Mouse (Mus musculus) midbrain, embryonic 11.5 days (tissue): Measurements from ENCODE around the gene Sf3a2. TPM values are rescaled to one million over a fixed set of nuclear protein-coding genes. Genes with fewer than 3 reads are reported as not detected.

Experiments
- ATAC-seq: fragments of 200-750 bp; cut with Nextera tagmentation; 2 replicates; pipeline ENCODE4 v1.8.0; 2017; ENCODE audit warnings: moderate TSS enrichment, moderate library complexity; ENCODE audit not compliant: low FRiP score
- DNase-seq: peaks from one replicate; pipeline ENCODE4 v3.0.0; 2015; ENCODE audit warnings: low spot score; ENCODE audit errors: missing footprints
- H3K27ac ChIP-seq: fragments of 300-500 bp; sonication (generic); 2 replicates; pipeline ENCODE4 v1.5.1; 2014; ENCODE audit warnings: low read depth, low read length
- H3K27me3 ChIP-seq: fragments of 300-500 bp; sonication (generic); 2 replicates; pipeline ENCODE4 v1.6.1; 2014; ENCODE audit warnings: mild to moderate bottlenecking, low read length, moderate library complexity, mixed read lengths; ENCODE audit not compliant: control insufficient read depth, insufficient read depth
- H3K36me3 ChIP-seq: fragments of 300-500 bp; sonication (generic); 2 replicates; pipeline ENCODE4 v1.6.1; 2014; ENCODE audit warnings: mild to moderate bottlenecking, low read length, moderate library complexity, mixed read lengths; ENCODE audit not compliant: control insufficient read depth, insufficient read depth
- H3K4me1 ChIP-seq: fragments of 300-500 bp; sonication (generic); 2 replicates; pipeline ENCODE4 v1.6.1; 2014; ENCODE audit warnings: low read length; ENCODE audit not compliant: control insufficient read depth, insufficient read depth
- H3K4me2 ChIP-seq: fragments of 300-500 bp; sonication (generic); 2 replicates; pipeline ENCODE4 v1.6.1; 2014; ENCODE audit warnings: mild to moderate bottlenecking, moderate library complexity
- H3K4me3 ChIP-seq: fragments of 300-500 bp; sonication (generic); 2 replicates; pipeline ENCODE4 v1.5.1; 2014; ENCODE audit warnings: low read depth, low read length
- H3K9ac ChIP-seq: fragments of 300-500 bp; sonication (generic); 2 replicates; pipeline ENCODE4 v1.6.1; 2014; ENCODE audit warnings: low read length
- H3K9me3 ChIP-seq: fragments of 300-500 bp; sonication (generic); 2 replicates; pipeline ENCODE4 v1.6.1; 2016; ENCODE audit warnings: low read length; ENCODE audit not compliant: control insufficient read depth
- WGBS: fragments of 180-500 bp; shearing (Covaris S2); extraction: QIAGEN DNeasy Blood & Tissue Kit; methylation state at CpG from one replicate; pipeline ENCODE4 v1.1.7; 2014; 5-methylcytosine and 5-hydroxymethylcytosine counted together
- microRNA counts: library from miRNA; unstranded; fragments of <30 nt; microRNA quantifications from one replicate; lab custom pipeline; 2015
- microRNA-seq: library from miRNA; unstranded; fragments of <30 nt; microRNA quantifications from one replicate; pipeline ENCODE4, GENCODE M21; 2017
- polyA plus RNA-seq: library from polyadenylated mRNA; unstranded; fragments of >200 nt; fragmentation: Nextera tagmentation; extraction: Ambion mirVana; gene quantifications from 2 replicates; pipeline ENCODE4 v1.2.1, GENCODE M21; 2014

The Sf3a2 gene
- polyA plus RNA-seq, 1 experiment from 2014 or later = 104 TPM

GRCm38 (mm10) chr10:80845055-80845693 lies 47.2 kb downstream of the Sf3a2 start:
- peak; percentile 75 for DNase-seq
- WGBS = 63% methylated on average over 8 of the region's 8 CpGs
- H3K9ac ChIP-seq = no peak overlapping the region

GRCm38 (mm10) chr10:80845732-80846131 lies 47.7 kb downstream of the Sf3a2 start:
- DNase-seq = peak; percentile 75
- 82% methylated on average over 12 of the region's 12 CpGs for WGBS
- Histone ChIP-seq H3K4me3 (no peak overlapping the region), H3K9me3 (no peaks in the 10 kb centered on the region), H3K4me2 (no peak overlapping the region), H3K9ac (no peak overlapping the region), H3K27ac (no peak overlapping the region), H3K4me1 (peaks cover 8% of the 10 kb centered on the region), H3K27me3 (peaks cover 33% of the 10 kb centered on the region), H3K36me3 (no peaks in the 10 kb centered on the region)
- ATAC-seq = no peak

More at GRCm38 (mm10) chr10:80845055-80845693, 47.2 kb downstream of the Sf3a2 start:
- Histone ChIP-seq H3K36me3 (no peaks in the 10 kb centered on the region), H3K27ac (no peak overlapping the region), H3K4me3 (no peak overlapping the region), H3K27me3 (peaks cover 33% of the 10 kb centered on the region), H3K4me1 (peaks cover 8% of the 10 kb centered on the region), H3K9me3 (no peaks in the 10 kb centered on the region), H3K4me2 (no peak overlapping the region)
- no peak for ATAC-seq

GRCm38 (mm10) chr10:80848571-80848970 lies 50.6 kb downstream of the Sf3a2 start:
- Histone ChIP-seq H3K27me3 (peaks cover 20% of the 10 kb centered on the region), H3K4me2 (no peak overlapping the region), H3K9ac (no peak overlapping the region), H3K36me3 (peaks cover 7% of the 10 kb centered on the region), H3K4me1 (peaks cover 5% of the 10 kb centered on the region), H3K9me3 (no peaks in the 10 kb centered on the region), H3K27ac (no peak overlapping the region), H3K4me3 (no peak overlapping the region)
- DNase-seq (no peak), ATAC-seq (no peak; the same call in 1 of the 2 replicates)
- WGBS = 12% methylated on average over 10 of the region's 10 CpGs

MicroRNAs encoded within 50 kb of the gene (microRNA counts, 519-probe panel; counts per million panel counts)
- not detected for microRNA mmu-miR-1982 (lab: Ali Mortazavi, UCI)

Small RNA genes within 50 kb of the gene (microRNA-seq; reads per million reads assigned to microRNA genes)
- 4.9 reads per million, percentile 23 among the genes with 10 or more reads in this experiment for gene Mir1982

Other genes starting within 250 kb of the Sf3a2 start
- gene Rexo1, start 236.6 kb upstream of the Sf3a2 start, polyA plus RNA-seq = 21.6 and 23.5 TPM in 2 replicates
- gene Klf16, start 220.9 kb upstream of the Sf3a2 start, polyA plus RNA-seq = 3.1 and 3.2 TPM in 2 replicates
- 90.8 and 109 TPM in 2 replicates for gene Abhd17a, start 207.9 kb upstream of the Sf3a2 start, polyA plus RNA-seq
- gene Scamp4, start 195.3 kb upstream of the Sf3a2 start, polyA plus RNA-seq = 60.2 and 62.3 TPM in 2 replicates
- gene Adat3, start 195.3 kb upstream of the Sf3a2 start, polyA plus RNA-seq = 5.4 and 6.9 TPM in 2 replicates
- 1.9 and 2.2 TPM in 2 replicates for gene Gm49322, start 192.2 kb upstream of the Sf3a2 start, polyA plus RNA-seq
- 73.6 and 86.9 TPM in 2 replicates for gene Csnk1g2, start 175.4 kb upstream of the Sf3a2 start, polyA plus RNA-seq
- gene Btbd2, start 141.1 kb upstream of the Sf3a2 start, polyA plus RNA-seq = 43.8 and 51.7 TPM in 2 replicates
- gene Mknk2, start 120.1 kb upstream of the Sf3a2 start, polyA plus RNA-seq = 42.0 and 49.4 TPM in 2 replicates
- gene Mob3a, start 96.2 kb upstream of the Sf3a2 start, polyA plus RNA-seq = 50.2 and 52.7 TPM in 2 replicates
- gene Izumo4, start 96.0 kb upstream of the Sf3a2 start, polyA plus RNA-seq = 6.7 and 6.9 TPM in 2 replicates
- 63.2 and 68.4 TPM in 2 replicates for gene Ap3d1, start 55.9 kb upstream of the Sf3a2 start, polyA plus RNA-seq
- 15.4 and 18.8 TPM in 2 replicates for gene Dot1l, start 43.0 kb upstream of the Sf3a2 start, polyA plus RNA-seq
- 138 and 151 TPM in 2 replicates for gene Plekhj1, start 428 bp downstream of the Sf3a2 start, polyA plus RNA-seq
- gene Amh, start 7.0 kb downstream of the Sf3a2 start, polyA plus RNA-seq = not detected in 2 replicates
- 0.38 and 0.80 TPM in 2 replicates for gene Jsrp1, start 15.3 kb downstream of the Sf3a2 start, polyA plus RNA-seq
- 1,723 and 1,824 TPM in 2 replicates for gene Oaz1, start 28.5 kb downstream of the Sf3a2 start, polyA plus RNA-seq
- gene Lingo3, start 45.8 kb downstream of the Sf3a2 start, polyA plus RNA-seq = 0.23 and 0.55 TPM in 2 replicates
- 248 and 290 TPM in 2 replicates for gene Lsm7, start 57.0 kb downstream of the Sf3a2 start, polyA plus RNA-seq
- gene Sppl2b, start 57.1 kb downstream of the Sf3a2 start, polyA plus RNA-seq = 19.7 and 24.0 TPM in 2 replicates
- not detected in 2 replicates for gene Tmprss9, start 73.7 kb downstream of the Sf3a2 start, polyA plus RNA-seq
- gene Timm13, start 102.8 kb downstream of the Sf3a2 start, polyA plus RNA-seq = 321 and 347 TPM in 2 replicates
- gene Lmnb2, start 120.0 kb downstream of the Sf3a2 start, polyA plus RNA-seq = 19.4 and 19.7 TPM in 2 replicates
- 10.1 and 11.3 TPM in 2 replicates for gene Gadd45b, start 131.9 kb downstream of the Sf3a2 start, polyA plus RNA-seq
- 6.6 and 7.0 TPM in 2 replicates for gene Gng7, start 216.7 kb downstream of the Sf3a2 start, polyA plus RNA-seq
- gene Diras1, start 227.5 kb downstream of the Sf3a2 start, polyA plus RNA-seq = 3.1 and 3.3 TPM in 2 replicates
- 9.1 and 10.1 TPM in 2 replicates for gene Slc39a3, start 239.2 kb downstream of the Sf3a2 start, polyA plus RNA-seq